Mouse (Mus musculus): ENCODE measurements around the gene Macrod1. TPM values are rescaled to one million over a fixed set of nuclear protein-coding genes. Genes with fewer than 3 reads are reported as not detected.
"Not testable (repeated sequence)": the region's sequence is repeated elsewhere in the genome, so short reads cannot be mapped to it uniquely, and the experiment has no call there.

Gene Macrod1
- polyA plus RNA-seq, 1 experiment = 33.8 TPM

DNA sequence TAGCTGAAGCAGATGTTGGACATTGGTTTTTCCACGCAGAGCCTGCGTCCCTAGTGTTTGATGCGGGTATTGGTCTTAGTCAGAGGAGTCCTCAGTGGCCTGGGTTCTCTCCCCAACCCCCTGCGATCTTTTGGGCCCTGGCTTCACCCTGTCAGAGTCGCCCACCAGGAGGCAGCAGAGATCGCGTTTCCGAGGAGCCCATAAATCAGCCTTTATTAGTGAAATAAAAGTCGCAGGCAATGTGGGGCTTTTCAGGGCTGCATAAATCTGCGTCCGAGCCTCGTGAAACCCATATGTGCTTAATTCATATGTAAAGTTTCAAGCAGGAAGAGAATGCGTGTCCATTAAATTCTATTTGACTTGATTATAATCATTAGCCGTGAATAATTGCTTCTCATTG lies 11.5 kb downstream of the Macrod1 start:
- Histone ChIP-seq H3K27ac (ENCODE audit: insufficient read depth, low read length) (no peak overlapping the region), H3K27me3 (ENCODE audit: control insufficient read depth, insufficient read depth, low read length) (no peaks in the 10 kb centered on the region), H3K4me3 (replicated peaks; ENCODE audit: insufficient read depth, low read depth, low read length) (peak overlapping the region; percentile 28), H3K4me1 (ENCODE audit: control insufficient read depth, insufficient read depth, low read length) (peaks cover 36% of the 10 kb centered on the region)
- TF ChIP-seq POLR2A (IDR thresholded peaks at IDR 0.05; ENCODE audit: borderline replicate concordance, insufficient read depth, low read length) (no peak), CTCF (IDR thresholded peaks at IDR 0.05; ENCODE audit: borderline replicate concordance, insufficient read depth, low read depth, low read length) (peak; percentile 91)
- DNase-seq = peak; percentile 74 to 87
- 3% methylated on average over 14 of the region's 14 CpGs for WGBS

DNA sequence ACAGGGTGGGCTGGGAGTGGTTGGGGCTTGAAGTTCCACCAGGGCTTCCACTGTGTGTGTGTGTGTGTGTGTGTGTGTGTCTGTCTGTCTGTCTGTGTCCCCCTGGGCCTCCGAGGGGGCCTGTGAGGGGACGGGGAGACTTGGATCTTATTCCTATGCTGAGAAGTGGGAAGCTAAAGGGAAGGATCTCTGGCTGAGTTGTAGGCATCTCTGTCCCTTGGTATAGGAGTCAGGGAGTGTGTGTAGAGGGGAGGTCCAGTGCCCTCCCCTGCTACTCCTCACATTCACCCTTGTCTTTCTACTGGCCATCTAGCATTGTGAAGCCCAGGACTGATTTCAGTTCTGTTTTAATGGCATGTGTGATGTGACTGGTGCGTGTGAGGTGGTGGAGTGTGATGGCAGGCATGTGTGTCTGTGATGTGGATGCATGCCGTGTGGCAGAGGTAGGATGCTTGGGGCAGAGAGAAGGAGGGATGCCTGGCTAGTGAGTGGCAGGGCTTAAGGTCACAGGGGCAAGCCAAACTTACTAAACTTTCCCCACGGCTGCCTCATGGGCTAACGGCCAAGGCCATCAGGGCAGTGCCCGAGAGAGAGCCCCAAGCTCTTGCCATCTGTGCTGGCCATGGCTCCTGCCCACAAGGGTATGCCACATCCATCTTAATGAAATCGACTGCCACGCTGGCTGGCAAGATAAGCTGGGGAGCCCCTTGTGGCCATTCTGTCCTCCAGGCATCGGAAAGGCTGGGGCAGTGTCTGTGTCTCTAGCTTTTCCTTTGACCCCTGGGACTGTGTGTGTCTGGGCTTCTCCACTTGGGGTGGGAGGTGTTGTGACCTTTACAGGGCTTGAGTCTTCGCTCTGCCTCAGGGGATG lies 12.3 kb downstream of the Macrod1 start:
- 38% methylated on average over 11 of the region's 11 CpGs for WGBS
- no peak overlapping the region for H3K27ac ChIP-seq (ENCODE audit: insufficient read depth, low read length)
- H3K4me3 ChIP-seq (replicated peaks; ENCODE audit: insufficient read depth, low read depth, low read length) = no peak overlapping the region
- no peaks in the 10 kb centered on the region for H3K27me3 ChIP-seq (ENCODE audit: control insufficient read depth, insufficient read depth, low read length)
- DNase-seq = peak; percentile 38 to 46
- TF ChIP-seq POLR2A (IDR thresholded peaks at IDR 0.05; ENCODE audit: borderline replicate concordance, insufficient read depth, low read length) (no peak), CTCF (IDR thresholded peaks at IDR 0.05; ENCODE audit: borderline replicate concordance, insufficient read depth, low read depth, low read length) (peak; percentile 12; the same call in 1 of the 2 replicates)
- peaks cover 36% of the 10 kb centered on the region for H3K4me1 ChIP-seq (ENCODE audit: control insufficient read depth, insufficient read depth, low read length)

DNA sequence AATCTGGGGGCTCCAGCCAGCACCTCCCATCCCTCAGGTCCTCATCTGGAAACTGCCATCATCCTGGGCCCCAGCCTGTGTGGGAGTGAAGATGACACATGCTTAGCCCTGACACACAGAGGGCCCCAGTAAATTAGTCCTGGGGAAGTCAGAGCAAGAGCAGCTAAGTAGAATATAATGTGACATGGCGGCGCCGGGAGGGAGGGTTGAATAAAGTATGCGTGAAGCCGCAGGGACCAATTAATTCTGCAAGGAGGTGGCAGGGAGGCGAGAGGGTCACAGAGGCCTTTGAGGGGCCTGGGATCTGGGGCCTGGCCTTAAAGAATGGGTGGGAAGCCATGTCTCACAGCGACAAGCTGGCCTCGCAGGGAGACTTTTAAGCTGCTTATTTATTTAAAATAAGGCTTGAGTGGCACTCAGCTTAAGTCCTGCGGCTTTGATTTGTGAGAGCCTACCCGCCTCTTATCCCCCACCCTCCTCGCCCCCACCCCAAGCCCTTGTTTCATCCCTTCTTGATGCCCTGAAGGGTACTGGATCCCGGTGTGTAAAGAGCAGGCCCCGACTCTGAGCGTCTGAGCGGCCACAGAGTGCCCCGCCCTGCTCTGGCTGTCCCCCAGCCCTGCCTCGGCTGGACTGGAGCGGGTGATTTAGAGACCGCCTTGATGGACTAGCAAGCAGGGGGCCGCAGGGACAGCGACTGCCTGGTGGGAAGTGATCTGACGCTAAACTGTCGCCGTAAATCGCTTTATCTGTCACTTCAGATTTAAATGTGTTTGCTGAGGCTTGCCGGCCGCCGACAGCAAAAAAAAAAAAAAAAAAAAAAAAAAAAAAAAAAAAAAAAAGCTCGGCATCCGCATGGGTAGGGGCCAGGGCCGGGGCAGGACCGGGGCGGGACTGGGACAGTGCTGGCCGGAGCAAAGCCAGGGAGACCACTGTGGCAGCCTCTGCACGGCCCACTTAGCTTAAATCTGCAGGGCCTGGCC lies 13.5 kb downstream of the Macrod1 start:
- no peak for TF ChIP-seq POLR2A (IDR thresholded peaks at IDR 0.05; ENCODE audit: borderline replicate concordance, insufficient read depth, low read length)
- TF ChIP-seq CTCF (IDR thresholded peaks at IDR 0.05; ENCODE audit: borderline replicate concordance, insufficient read depth, low read depth, low read length) = no peak
- peak in 1 of 2 experiments; percentile 10 for DNase-seq
- WGBS = 64% methylated on average over 35 of the region's 35 CpGs
- Histone ChIP-seq H3K27me3 (ENCODE audit: control insufficient read depth, insufficient read depth, low read length) (no peaks in the 10 kb centered on the region), H3K4me3 (replicated peaks; ENCODE audit: insufficient read depth, low read depth, low read length) (no peak overlapping the region), H3K4me1 (ENCODE audit: control insufficient read depth, insufficient read depth, low read length) (peaks cover 36% of the 10 kb centered on the region), H3K27ac (ENCODE audit: insufficient read depth, low read length) (no peak overlapping the region)

DNA sequence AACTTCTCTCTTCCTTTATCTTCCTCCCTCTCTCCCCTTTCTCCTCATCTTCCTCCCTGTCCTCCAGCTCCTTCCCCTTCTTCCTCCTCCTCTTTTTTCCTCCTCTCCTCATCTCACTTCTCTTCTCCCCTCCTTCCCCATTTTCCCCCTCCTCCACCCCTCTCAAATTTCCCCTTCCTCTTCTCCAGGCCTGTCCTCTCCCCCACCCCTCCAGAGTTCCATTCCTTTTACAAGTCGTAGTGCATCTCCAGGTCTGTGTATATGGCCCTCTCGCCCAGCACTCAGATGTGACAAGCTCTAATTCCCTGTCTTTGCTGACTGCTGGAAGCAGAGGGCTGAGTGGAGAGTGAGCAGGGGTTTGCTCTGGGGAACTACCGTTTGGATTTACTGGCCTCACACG lies 14.2 kb downstream of the Macrod1 start:
- no peak for DNase-seq
- WGBS = 77% methylated on average over 4 of the region's 4 CpGs
- Histone ChIP-seq H3K4me1 (ENCODE audit: control insufficient read depth, insufficient read depth, low read length) (peaks cover 36% of the 10 kb centered on the region), H3K27ac (ENCODE audit: insufficient read depth, low read length) (no peak overlapping the region), H3K27me3 (ENCODE audit: control insufficient read depth, insufficient read depth, low read length) (no peaks in the 10 kb centered on the region), H3K4me3 (replicated peaks; ENCODE audit: insufficient read depth, low read depth, low read length) (no peak overlapping the region)
- no peak for TF ChIP-seq CTCF (IDR thresholded peaks at IDR 0.05; ENCODE audit: borderline replicate concordance, insufficient read depth, low read depth, low read length)
- TF ChIP-seq POLR2A (IDR thresholded peaks at IDR 0.05; ENCODE audit: borderline replicate concordance, insufficient read depth, low read length) = no peak

DNA sequence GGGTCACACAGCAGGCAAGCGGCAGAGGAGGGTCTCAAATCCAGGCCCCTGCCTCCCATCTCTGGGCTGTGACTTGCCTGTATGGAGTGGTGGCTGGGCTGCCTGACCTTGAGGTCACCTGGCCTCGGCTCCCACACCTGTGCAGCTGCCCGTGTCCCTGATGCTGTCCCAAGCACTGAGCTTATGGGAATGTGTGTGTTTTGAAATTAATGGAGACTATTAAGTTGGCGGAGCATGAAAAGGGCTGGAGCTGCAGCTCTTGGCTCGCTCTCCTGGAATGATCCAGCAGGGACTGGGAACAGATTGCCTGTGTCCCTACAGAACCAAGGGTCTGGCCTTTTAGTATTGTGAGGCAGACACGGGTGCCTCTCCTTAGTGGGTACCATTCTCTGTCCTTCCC lies 15.6 kb downstream of the Macrod1 start:
- no peaks in the 10 kb centered on the region for H3K27me3 ChIP-seq (ENCODE audit: control insufficient read depth, insufficient read depth, low read length)
- TF ChIP-seq POLR2A (IDR thresholded peaks at IDR 0.05; ENCODE audit: borderline replicate concordance, insufficient read depth, low read length) (no peak), CTCF (IDR thresholded peaks at IDR 0.05; ENCODE audit: borderline replicate concordance, insufficient read depth, low read depth, low read length) (no peak)
- no peak for DNase-seq
- H3K27ac ChIP-seq (ENCODE audit: insufficient read depth, low read length) = no peak overlapping the region
- 29% methylated on average over 6 of the region's 6 CpGs for WGBS
- no peak overlapping the region for H3K4me3 ChIP-seq (replicated peaks; ENCODE audit: insufficient read depth, low read depth, low read length)
- peaks cover 25% of the 10 kb centered on the region for H3K4me1 ChIP-seq (ENCODE audit: control insufficient read depth, insufficient read depth, low read length)

DNA sequence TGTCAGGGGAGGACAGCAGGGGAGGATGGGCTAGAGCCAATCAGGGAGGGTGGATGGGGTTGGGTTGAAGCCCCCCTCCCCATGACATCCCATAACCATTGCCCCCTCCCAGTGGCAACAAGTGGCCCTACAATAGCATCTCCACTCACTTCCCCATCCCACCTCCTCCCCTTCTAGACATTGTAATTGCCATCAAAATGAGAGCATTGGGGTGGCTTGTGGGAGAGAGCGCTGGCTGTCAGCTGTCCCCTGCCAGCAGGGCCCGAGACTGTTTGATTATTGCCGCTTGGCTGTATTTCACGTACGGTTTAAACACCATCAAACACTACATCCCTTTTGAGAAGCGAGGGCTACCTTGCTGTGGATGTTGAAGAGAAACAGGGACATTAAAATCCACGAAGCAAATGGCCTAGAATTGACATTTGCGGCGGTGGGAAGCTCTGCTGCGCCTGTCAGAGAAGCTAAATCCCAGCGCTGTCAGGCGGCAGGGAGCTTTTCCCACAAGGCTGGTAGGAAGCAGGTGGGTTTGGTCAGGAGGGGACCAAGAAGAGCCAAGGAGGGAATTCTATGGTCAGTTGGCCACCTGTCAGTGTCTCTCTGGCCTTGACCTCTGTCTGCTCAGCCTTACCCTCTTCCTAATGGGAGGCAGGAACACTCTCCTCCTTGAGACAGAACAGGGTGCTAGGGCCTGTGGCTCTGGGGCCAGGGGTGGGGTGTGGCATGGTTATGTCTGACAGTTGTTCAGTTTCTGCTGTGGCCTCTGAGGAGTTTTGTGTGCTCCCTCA lies 17.6 kb downstream of the Macrod1 start:
- Histone ChIP-seq H3K27ac (ENCODE audit: insufficient read depth, low read length) (no peak overlapping the region), H3K4me1 (ENCODE audit: control insufficient read depth, insufficient read depth, low read length) (peaks cover 9% of the 10 kb centered on the region), H3K4me3 (replicated peaks; ENCODE audit: insufficient read depth, low read depth, low read length) (no peak overlapping the region), H3K27me3 (ENCODE audit: control insufficient read depth, insufficient read depth, low read length) (no peaks in the 10 kb centered on the region)
- 67% methylated on average over 12 of the region's 12 CpGs for WGBS
- TF ChIP-seq CTCF (IDR thresholded peaks at IDR 0.05; ENCODE audit: borderline replicate concordance, insufficient read depth, low read depth, low read length) = no peak
- TF ChIP-seq POLR2A (IDR thresholded peaks at IDR 0.05; ENCODE audit: borderline replicate concordance, insufficient read depth, low read length) = no peak
- DNase-seq = no peak

DNA sequence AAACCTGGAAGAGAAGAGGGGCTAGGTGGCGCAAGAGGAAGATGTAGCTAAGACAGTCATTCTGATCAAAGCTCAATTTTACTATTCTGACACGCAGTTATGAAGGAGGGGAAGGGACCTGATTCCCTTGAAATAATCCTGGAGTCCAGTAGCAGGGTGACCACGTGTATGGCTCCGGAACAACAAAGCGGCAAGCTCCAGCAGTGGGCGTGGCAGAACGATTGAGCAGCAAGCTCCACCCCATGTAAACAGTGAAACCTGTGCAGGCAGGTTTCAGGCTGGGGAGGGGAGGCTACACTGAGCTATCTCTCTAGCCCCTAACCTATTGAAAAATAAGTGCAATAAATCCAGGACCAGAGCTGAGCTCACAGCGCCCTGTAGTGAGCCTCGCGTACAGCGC lies 18.7 kb downstream of the Macrod1 start:
- DNase-seq; H3K4me1 ChIP-seq (ENCODE audit: control insufficient read depth, insufficient read depth, low read length); H3K4me3 ChIP-seq (replicated peaks; ENCODE audit: insufficient read depth, low read depth, low read length); H3K27me3 ChIP-seq (ENCODE audit: control insufficient read depth, insufficient read depth, low read length); H3K27ac ChIP-seq (ENCODE audit: insufficient read depth, low read length): not testable (repeated sequence)
- 94% methylated on average over 11 of the region's 11 CpGs for WGBS
